In the genomic region with DNA sequence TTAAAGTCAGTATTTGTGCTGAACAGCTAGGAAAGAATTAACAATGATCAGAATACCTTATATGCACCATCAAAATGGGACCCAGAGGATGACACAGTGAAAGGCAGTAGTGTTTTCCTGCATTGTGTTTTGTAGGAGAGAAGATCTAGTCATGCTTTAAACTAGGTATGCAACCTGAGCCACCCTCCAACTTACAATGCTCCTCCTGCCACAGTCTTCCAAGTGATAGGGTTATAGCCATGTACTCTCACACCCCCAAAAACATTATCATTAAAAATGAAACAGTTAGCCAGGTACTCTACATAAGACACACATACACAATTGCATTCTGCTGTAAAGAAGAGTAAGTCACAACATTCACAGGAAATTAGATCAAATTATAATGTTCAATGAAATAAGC, we compare ENCODE assay signal across 1 mouse cellular context.
TF ChIP-seq lines count a peak whose summit lies in the region.

No protein-coding gene starts in this region.

TF ChIP-seq in CH12.LX, 34 proteins besides CTCF, POLR2A, EP300 and RAD21:
- no peak for TF ChIP-seq MXI1 (IDR thresholded peaks at IDR 0.05; ENCODE audit: low read depth, low read length)
- no peak for TF ChIP-seq SMC3 (IDR thresholded peaks at IDR 0.05; ENCODE audit: low read depth, low read length)
- TF ChIP-seq ZMIZ1 (IDR thresholded peaks at IDR 0.05; ENCODE audit: low read depth, low read length): no peak
- TF ChIP-seq USF2 (conservative IDR thresholded peaks at IDR 0.05; ENCODE audit: low read depth, low read length): no peak
- no peak for TF ChIP-seq POLR2AphosphoS2 (IDR thresholded peaks at IDR 0.05; ENCODE audit: low read depth, low read length)
- TF ChIP-seq USF1 (IDR thresholded peaks at IDR 0.05; ENCODE audit: low read depth, low read length): no peak
- TF ChIP-seq MEF2A (IDR thresholded peaks at IDR 0.05; ENCODE audit: borderline replicate concordance, low read depth, low read length): no peak
- TF ChIP-seq GABPA (IDR thresholded peaks at IDR 0.05; ENCODE audit: insufficient replicate concordance, low read depth, low read length): no peak
- no peak for TF ChIP-seq BHLHE40 (IDR thresholded peaks at IDR 0.05; ENCODE audit: low read depth, low read length)
- TF ChIP-seq MAZ (IDR thresholded peaks at IDR 0.05; ENCODE audit: low read depth, low read length): no peak
- no peak for TF ChIP-seq ELF1 (IDR thresholded peaks at IDR 0.05; ENCODE audit: low read depth, low read length)
- TF ChIP-seq PAX5 (IDR thresholded peaks at IDR 0.05; ENCODE audit: low read length): no peak
- no peak for TF ChIP-seq CHD1 (IDR thresholded peaks at IDR 0.05; ENCODE audit: low read depth, low read length)
- no peak for TF ChIP-seq MAFK (IDR thresholded peaks at IDR 0.05; ENCODE audit: insufficient replicate concordance, low read length)
- TF ChIP-seq ZNF384 (IDR thresholded peaks at IDR 0.05; ENCODE audit: low read depth, low read length): no peak
- TF ChIP-seq MYC (IDR thresholded peaks at IDR 0.05; ENCODE audit: low read depth, low read length): no peak
- TF ChIP-seq NELFE (IDR thresholded peaks at IDR 0.05; ENCODE audit: low read depth, low read length): no peak
